Mouse (Mus musculus): ENCODE measurements around the gene Clybl.

- TF ChIP-seq EP300 (IDR thresholded peaks at IDR 0.05; ENCODE audit: low read depth in 1 of 2, low read length in 2 of 2) (no peak), ZMIZ1 (IDR thresholded peaks at IDR 0.05; ENCODE audit: low read depth, low read length) (no peak), TAL1 (IDR thresholded peaks at IDR 0.05; ENCODE audit: low read length) (no peak), MYB (IDR thresholded peaks at IDR 0.05; ENCODE audit: low read depth, low read length) (no peak), GATA1 (IDR thresholded peaks at IDR 0.05; ENCODE audit: low read depth, low read length) (no peak), BHLHE40 (IDR thresholded peaks at IDR 0.05; ENCODE audit: borderline replicate concordance, low read depth, low read length) (no peak), SMC3 (IDR thresholded peaks at IDR 0.05; ENCODE audit: low read depth, low read length) (no peak)
Observed at GRCm38 (mm10) chr14:122256261-122256634, 74.7 kb downstream of the Clybl start.
